Mouse (Mus musculus) liver, embryonic 14.5 days (tissue): ENCODE data around the gene Sik3. TPM values are rescaled to one million over a fixed set of nuclear protein-coding genes. Genes with fewer than 3 reads are reported as not detected.
"Not testable (repeated sequence)": the region's sequence is repeated elsewhere in the genome, so short reads cannot be mapped to it uniquely, and the experiment has no call there.

ENCODE experiments used
- ATAC-seq: fragments of 200-750 bp; cut with Nextera tagmentation; 2 replicates; pipeline ENCODE4 v1.8.0; 2017; ENCODE audit warnings: moderate number of reproducible peaks, mild to moderate bottlenecking, moderate library complexity; ENCODE audit not compliant: insufficient read depth
- DNase-seq, 3 experiments: peaks; one replicate each; pipeline ENCODE4 v3.0.0-alpha.2; 2012 to 2013; ENCODE audit warnings: low read depth in 3 of 3, low spot score in 3 of 3
- H3K27ac ChIP-seq: fragments of 300-500 bp; sonication (generic); 2 replicates; pipeline ENCODE4 v1.5.1; 2014; ENCODE audit warnings: moderate library complexity, mild to moderate bottlenecking, control low read depth, inconsistent platforms
- H3K27me3 ChIP-seq: fragments of 300-500 bp; sonication (generic); 2 replicates; pipeline ENCODE4 v1.6.1; 2014; ENCODE audit warnings: mild to moderate bottlenecking, low read length, moderate library complexity; ENCODE audit not compliant: control insufficient read depth, insufficient read depth
- H3K36me3 ChIP-seq: fragments of 300-500 bp; sonication (generic); replicated peaks from 2 replicates; pipeline ENCODE4 v1.6.1; 2014; ENCODE audit warnings: low read depth; ENCODE audit not compliant: control insufficient read depth, insufficient read depth
- H3K4me1 ChIP-seq, 2 experiments: fragments of 200-500 bp in 1 of 2; fragments of 300-500 bp in 1 of 2; sonication (generic) in 1 of 2; replicated peaks; 2 replicates each; pipeline ENCODE4 v1.6.1; 2012 to 2014; ENCODE audit warnings: antibody characterized with exemption in 1 of 2, inconsistent platforms in 1 of 2, low read length in 1 of 2; ENCODE audit not compliant: control insufficient read depth in 2 of 2, insufficient read depth in 2 of 2
- H3K4me2 ChIP-seq: fragments of 300-500 bp; sonication (generic); 2 replicates; pipeline ENCODE4 v1.6.1; 2014; ENCODE audit warnings: low read depth, mild to moderate bottlenecking, control low read depth, moderate library complexity
- H3K4me3 ChIP-seq, 2 experiments: fragments of 200-500 bp in 1 of 2; fragments of 300-500 bp in 1 of 2; sonication (generic) in 1 of 2; 2 replicates each; pipeline ENCODE4 v1.5.1; 2012 to 2014; ENCODE audit warnings: low read depth in 2 of 2, low read length in 2 of 2, mild to moderate bottlenecking in 2 of 2, control low read depth in 1 of 2, inconsistent platforms in 1 of 2, moderate library complexity in 1 of 2; ENCODE audit not compliant: insufficient read depth in 1 of 2
- H3K9ac ChIP-seq: fragments of 300-500 bp; sonication (generic); replicated peaks from 2 replicates; pipeline ENCODE4 v1.6.1; 2014; ENCODE audit warnings: mild to moderate bottlenecking, control low read depth, moderate library complexity
- H3K9me3 ChIP-seq: fragments of 300-500 bp; sonication (generic); 2 replicates; pipeline ENCODE4 v1.6.1; 2016; ENCODE audit warnings: low read length, mixed read lengths; ENCODE audit not compliant: control insufficient read depth
- CTCF ChIP-seq: IDR thresholded peaks from 2 replicates; pipeline ENCODE4 v1.5.1; 2016; ENCODE audit warnings: antibody characterized with exemption, low read depth, control low read depth
- EP300 ChIP-seq: IDR thresholded peaks from 2 replicates; pipeline ENCODE4 v1.6.1; 2016; ENCODE audit warnings: antibody characterized with exemption, low read depth
- WGBS: fragments of 180-500 bp; shearing (Covaris S2); extraction: QIAGEN DNeasy Blood & Tissue Kit; methylation state at CpG from one replicate; pipeline ENCODE4 v1.1.7; 2014; ENCODE audit not compliant: insufficient replicate concordance; 5-methylcytosine and 5-hydroxymethylcytosine counted together
- polyA plus RNA-seq, 2 experiments: library from polyadenylated mRNA; depleted of rRNA in 1 of 2; stranded (reverse) in 1 of 2; unstranded in 1 of 2; fragments of >200 nt; fragmentation: Nextera tagmentation in 1 of 2; extraction: Ambion mirVana in 1 of 2; gene quantifications; 2 replicates each; pipeline versions ENCODE4 v1.2.1 to v1.2.3; 2012 to 2014

Sik3 gene
- polyA plus RNA-seq, 2 experiments: 2.1 to 3.0 TPM

DNA sequence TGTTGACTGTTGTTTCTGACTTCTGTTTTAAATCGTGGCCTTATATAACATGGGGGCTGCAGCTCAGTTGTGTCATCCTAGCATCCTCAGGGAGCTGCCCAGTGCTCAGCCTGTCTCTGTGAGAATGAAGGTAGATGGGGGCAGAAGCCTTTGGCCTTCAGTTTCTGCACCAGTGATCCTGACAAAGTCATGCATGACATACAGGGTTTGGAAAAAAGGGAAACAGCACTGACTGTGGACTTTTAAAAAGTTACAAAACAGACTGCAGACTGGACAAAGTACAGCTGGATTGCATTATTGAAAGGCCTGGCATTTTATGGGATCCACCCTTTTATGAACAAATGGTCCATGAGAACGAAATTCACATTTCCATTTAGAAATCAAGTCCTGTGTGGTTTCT, 113.7 kb downstream of the Sik3 start:
- Histone ChIP-seq H3K4me3 (no peak overlapping the region), H3K27ac (no peak overlapping the region), H3K27me3 (no peaks in the 10 kb centered on the region), H3K9ac (no peak overlapping the region), H3K9me3 (no peaks in the 10 kb centered on the region), H3K4me1 (peaks cover under 1 to 4% of the 10 kb centered on the region in 2 experiments; a peak in 3 of 4 replicates), H3K4me2 (no peak overlapping the region), H3K36me3 (no peaks in the 10 kb centered on the region; the same call in 1 of the 2 replicates)
- TF ChIP-seq CTCF (no peak), EP300 (no peak)
- ATAC-seq (no peak), DNase-seq (no peak)
- WGBS: 63% methylated on average over 2 of the region's 2 CpGs

DNA sequence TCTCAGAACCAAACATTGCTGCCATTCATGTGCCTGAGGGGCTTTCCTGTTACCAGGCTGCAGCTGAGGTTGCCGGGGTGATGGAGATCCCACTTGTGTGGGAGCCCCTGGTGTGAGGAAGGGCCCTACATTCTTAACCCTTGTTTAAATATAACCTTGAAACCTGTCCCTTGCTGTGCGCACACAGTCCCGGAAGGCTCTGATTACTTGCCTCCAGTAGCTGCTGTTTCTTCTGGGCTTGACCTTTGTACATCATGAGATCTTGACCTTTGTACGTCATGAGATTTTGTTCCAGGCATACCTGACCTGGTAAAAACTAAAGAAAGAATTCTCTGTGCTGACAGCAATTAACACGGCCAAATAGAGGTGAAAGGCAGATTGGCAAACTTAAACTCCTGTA, 114.7 kb downstream of the Sik3 start:
- 77% methylated on average over 5 of the region's 5 CpGs for WGBS
- no peak for ATAC-seq
- H3K4me3 ChIP-seq: no peak overlapping the region
- H3K27ac ChIP-seq: no peak overlapping the region
- H3K4me2 ChIP-seq: no peak overlapping the region
- no peaks in the 10 kb centered on the region for H3K27me3 ChIP-seq
- no peak for DNase-seq
- no peak for TF ChIP-seq EP300
- no peak for TF ChIP-seq CTCF
- no peak overlapping the region for H3K9ac ChIP-seq
- H3K36me3 ChIP-seq: no peaks in the 10 kb centered on the region; the same call in 1 of the 2 replicates
- peaks cover 0 to 2% of the 10 kb centered on the region in 2 experiments; a peak in 1 of 4 replicates for H3K4me1 ChIP-seq
- no peaks in the 10 kb centered on the region for H3K9me3 ChIP-seq

DNA sequence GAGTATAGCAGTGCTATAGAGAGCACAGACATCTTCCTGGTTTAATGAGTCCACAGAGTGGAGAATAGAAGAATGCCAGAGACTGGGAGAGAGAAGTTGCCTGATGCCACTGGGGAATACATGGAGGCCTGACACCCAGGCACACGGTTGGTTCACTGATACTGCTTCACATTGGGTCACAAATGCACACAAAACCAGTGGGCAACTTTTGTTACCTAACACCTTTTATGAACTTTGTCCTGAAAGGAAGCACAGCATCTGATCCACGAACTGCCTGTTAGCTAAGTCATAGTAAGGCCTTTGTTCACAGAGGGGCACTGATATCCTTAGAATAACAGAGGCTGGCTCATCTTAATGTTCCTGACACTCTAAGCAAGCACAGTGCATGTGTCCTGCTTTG, 116.6 kb downstream of the Sik3 start:
- Histone ChIP-seq H3K4me1 (peaks cover 0 to 2% of the 10 kb centered on the region in 2 experiments; a peak in 1 of 4 replicates), H3K9ac (no peak overlapping the region), H3K4me2 (no peak overlapping the region), H3K4me3 (no peak overlapping the region), H3K9me3 (no peaks in the 10 kb centered on the region), H3K27ac (no peak overlapping the region), H3K36me3 (no peaks in the 10 kb centered on the region; the same call in 1 of the 2 replicates), H3K27me3 (no peaks in the 10 kb centered on the region)
- no peak for DNase-seq
- TF ChIP-seq EP300 (no peak), CTCF (no peak)
- ATAC-seq: no peak
- 67% methylated on average over 2 of the region's 2 CpGs for WGBS

DNA sequence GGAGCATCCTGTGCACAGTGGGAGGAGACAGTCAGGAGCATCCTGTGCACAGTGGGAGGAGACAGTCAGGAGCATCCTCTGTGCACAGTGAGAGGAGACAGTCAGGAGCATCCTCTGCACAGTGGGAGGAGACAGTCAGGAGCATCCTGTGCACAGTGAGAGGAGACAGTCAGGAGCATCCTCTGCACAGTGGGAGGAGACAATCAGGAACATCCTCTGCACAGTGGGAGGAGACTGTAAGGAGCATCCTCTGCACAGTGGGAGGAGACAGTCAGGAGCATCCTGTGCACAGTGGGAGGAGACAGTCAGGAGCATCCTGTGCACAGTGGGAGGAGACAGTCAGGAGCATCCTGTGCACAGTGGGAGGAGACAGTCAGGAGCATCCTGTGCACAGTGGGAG, 120.2 kb downstream of the Sik3 start:
- not testable (repeated sequence) for ATAC-seq, H3K4me2 ChIP-seq, H3K27ac ChIP-seq, H3K4me1 ChIP-seq, H3K9ac ChIP-seq, H3K36me3 ChIP-seq, H3K4me3 ChIP-seq, H3K27me3 ChIP-seq, H3K9me3 ChIP-seq, DNase-seq

DNA sequence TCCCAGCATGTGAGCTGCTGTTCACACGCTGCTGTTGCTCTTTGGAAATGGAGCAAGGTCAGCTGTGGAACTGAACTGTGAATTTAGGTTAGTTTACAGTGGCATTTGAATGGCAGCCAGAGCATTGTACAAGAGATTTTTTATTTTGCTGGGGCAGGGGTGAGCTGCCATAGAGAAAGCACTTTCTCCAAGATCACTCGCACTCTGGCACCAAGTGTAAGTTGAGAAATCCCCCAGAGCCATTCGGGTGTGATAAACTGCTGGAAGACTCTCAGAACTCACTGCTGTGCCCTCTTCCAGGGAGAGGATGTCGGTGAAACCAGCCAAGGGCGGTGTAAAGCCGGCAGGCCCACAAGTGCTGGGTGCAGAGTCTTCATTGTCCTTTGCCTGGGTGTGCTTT, 126.2 kb downstream of the Sik3 start:
- DNase-seq (no peak), ATAC-seq (no peak)
- Histone ChIP-seq H3K36me3 (no peaks in the 10 kb centered on the region), H3K27me3 (no peaks in the 10 kb centered on the region), H3K27ac (no peak overlapping the region), H3K9ac (no peak overlapping the region), H3K4me3 (no peak overlapping the region), H3K4me1 (no peaks in the 10 kb centered on the region; a peak in 1 of 4 replicates), H3K9me3 (no peaks in the 10 kb centered on the region), H3K4me2 (no peak overlapping the region)
- 76% methylated on average over 6 of the region's 6 CpGs for WGBS
- TF ChIP-seq EP300 (no peak), CTCF (no peak)
